Mouse (Mus musculus) kidney, postnatal 4 days (tissue): Measurements from ENCODE around the gene Gmfg.

ENCODE experiments used
- DNase-seq, 2 experiments: peaks; one replicate each; pipeline ENCODE4 v3.0.0; 2021; ENCODE audit warnings: mixed read lengths in 2 of 2

The Gmfg gene

GRCm38 (mm10) chr7:28436932-28437570 is at the start of gene Gmfg:
TSS of gene Gmfg (plus strand) at chr7:28437447.
- DNase-seq: peak; percentile 88 to 92

DNA sequence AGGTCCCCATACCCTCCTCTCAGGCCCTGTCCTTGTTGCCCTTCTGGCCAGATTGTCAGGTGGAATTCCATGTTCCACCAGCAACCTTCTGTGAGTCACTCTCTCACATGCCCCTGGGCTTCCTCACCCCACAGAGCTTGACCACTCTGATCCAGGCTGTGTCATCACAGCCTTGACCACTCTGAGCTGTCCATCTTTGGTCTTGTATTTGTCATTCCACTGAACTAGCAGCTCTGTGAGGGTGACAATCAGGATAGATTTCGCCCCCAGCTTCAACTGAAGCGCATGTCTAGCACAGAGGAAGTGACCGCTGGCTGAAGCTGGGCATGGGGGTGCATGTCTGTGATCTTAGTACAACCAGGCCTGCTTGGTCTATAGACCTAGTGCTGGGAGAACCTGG is 46.9 kb upstream of the Gmfg start:
- DNase-seq: no peak

DNA sequence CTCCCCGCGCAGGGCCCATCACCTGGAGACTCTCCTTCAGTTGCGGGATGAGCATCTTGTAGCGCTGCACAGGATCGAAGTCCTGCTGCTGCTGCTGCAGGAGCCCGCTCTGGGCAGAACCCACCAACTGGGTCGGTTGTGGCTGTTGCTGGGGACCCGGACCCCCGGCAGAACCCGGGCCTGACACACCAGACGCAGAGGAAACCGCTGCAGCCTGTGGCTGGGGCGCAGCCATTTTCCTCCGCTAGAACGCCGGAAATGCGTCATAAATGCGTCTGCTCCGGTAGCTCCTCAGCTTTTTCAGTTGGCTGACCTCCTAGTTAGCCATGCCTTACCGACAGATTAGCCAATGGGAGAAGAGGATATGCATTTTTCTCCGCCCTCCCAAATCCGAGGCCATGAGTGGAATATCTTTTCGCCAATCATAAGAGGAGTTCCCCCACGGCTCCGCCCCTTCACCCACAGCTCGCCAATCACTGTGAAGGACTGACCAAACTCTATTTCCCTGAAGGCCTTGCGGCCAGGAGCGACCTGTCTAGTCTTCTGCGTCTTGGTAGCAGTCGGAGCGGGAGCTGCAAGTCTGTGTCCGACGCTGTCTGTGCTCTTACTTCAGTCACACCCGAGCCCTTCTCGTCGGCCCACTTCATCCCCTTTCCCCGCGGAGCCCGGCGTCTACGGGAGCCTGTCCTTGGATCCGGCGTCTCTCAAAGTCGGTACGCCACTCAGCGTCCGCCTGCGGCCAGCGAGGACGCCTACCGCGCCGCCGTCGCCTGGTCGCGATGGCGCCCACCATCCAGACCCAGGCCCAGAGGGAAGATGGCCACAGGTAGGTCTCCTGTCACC is 44.6 kb upstream of the Gmfg start, which contains the start of the genes Med29 and Paf1:
TSS of gene Med29 (minus strand) at position 280 of the 843 bp plus-strand sequence.
TSS of gene Paf1 (plus strand) at position 523 of the 843 bp plus-strand sequence.
- DNase-seq: peak; percentile 94 to 97

DNA sequence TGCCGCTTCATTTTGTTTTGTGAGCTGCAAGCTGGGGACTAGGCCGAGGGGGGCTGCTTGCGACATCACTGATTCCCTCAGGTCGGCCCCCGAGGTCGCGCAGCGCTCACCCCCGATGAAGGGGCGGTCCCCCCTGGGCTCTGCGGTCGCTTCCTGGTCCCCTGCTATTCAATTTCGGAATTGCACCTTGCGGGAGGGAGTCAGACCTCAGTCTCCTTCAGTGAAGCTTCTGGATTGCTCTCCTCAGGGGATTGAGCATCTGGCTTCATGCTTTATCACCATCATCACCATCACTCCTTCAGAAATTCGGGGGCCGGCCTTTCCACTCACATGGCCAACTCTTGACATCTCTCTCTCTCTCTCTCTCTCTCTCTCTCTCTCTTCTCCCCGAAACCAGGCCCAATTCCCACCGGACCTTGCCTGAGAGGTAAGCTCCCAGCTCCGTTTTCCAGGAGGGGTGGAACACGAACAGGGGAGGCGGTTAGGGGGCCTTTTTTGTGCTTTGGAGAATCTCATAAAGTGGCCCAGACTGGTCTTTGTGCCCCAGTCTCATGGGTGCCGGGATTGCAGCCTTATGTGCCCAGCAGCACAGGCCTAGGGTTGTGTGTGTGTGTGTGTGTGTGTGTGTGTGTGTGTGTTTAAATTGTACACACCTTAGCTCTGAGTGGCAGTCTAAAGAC is 43.8 kb upstream of the Gmfg start:
- DNase-seq: no peak

- no peak for DNase-seq
Observed at GRCm38 (mm10) chr7:28395425-28395824, 41.8 kb upstream of the Gmfg start.

DNA sequence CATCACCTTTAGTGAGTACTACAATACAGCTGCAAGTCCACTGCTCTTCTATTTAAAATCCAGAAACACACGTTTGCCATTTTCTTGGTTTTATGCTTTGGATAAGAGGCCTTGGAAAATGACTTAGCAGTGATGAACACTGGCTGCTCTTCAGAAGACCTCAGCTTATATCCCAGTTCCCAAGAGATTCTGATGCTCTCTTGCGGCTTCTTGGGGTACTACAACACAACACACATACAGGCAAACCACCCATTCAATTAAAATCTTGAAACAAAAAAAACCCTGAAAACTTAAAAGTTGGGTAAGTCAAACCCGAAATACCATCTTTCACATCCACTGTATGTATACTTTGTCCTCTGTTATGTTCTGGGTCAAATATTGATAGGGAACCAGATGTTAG is 39.2 kb upstream of the Gmfg start:
- DNase-seq: peak; percentile 49 to 60

GRCm38 (mm10) chr7:28398696-28399340 is 38.4 kb upstream of the Gmfg start:
- DNase-seq: no peak

DNA sequence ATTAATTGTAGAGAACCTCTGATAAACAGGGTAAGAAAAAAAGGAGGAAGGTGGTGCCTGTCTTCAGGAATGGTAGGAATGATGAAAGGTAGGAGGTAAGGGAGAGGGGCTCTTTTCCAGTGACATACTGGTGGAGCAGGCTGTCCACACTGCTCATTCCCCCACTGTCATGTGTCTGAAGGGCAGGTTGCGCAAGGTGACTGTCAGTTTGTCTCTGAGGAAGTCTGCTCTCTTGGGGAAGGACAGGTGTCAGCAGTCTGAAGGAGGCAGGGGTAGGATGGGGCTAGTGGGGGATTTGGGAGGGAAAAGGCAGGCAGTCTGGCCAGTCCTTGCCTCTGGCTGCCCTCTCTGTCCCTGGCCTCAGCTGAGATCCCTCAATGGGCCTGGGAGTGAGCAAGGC is 36.2 kb upstream of the Gmfg start:
- DNase-seq: no peak

- DNase-seq: no peak
Observed at GRCm38 (mm10) chr7:28401942-28402341, 35.3 kb upstream of the Gmfg start.

DNA sequence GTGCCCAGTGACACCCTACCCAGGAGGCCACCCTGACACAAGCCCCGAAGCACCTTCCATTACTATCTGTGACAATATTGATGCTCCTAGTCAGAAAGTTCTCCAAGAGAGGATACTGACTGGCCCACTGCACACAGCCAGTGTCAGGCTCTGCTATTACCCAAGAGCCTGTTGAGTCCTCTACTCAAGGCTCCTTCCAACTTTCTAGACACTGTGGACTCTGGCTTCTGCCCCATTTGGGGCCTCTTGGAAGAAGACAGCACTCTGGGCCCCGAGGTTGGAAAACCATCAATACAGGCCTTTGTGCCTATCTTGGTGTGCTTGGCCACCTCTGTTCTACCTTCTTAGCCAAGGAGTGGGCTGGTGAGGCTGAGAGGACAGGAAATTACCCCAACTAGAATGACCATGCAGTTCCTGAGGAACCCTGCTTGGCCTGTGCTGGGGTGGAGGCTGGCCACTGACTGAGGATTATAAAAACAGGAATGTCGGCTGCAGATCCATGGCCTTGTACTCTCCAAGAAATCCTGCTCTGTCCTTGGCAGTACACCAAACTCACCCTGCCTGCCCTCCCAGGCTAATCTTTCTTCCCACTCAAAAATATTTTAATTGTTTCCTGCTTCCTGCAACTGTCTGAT is 26.3 kb upstream of the Gmfg start:
- peak; percentile 60 to 74 for DNase-seq

DNA sequence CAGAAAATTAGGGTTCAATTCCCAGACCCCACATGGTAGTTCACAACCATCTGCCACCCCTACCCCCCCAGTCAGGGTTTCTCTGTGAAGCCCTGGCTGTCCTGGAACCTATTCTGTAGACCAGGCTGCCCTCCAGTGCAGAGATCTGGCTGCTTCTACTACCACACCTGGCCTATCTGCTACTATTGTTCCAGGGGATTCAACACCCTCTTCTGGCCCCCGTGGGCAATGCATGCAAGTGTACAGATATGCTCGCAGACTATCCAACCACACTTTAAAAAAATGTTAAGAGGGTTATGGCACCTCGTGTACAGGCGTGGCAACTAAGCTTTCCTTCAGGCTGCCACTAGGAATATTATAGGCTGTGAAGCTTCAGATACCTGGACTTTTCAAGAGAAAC is 24.4 kb upstream of the Gmfg start:
- no peak for DNase-seq

DNA sequence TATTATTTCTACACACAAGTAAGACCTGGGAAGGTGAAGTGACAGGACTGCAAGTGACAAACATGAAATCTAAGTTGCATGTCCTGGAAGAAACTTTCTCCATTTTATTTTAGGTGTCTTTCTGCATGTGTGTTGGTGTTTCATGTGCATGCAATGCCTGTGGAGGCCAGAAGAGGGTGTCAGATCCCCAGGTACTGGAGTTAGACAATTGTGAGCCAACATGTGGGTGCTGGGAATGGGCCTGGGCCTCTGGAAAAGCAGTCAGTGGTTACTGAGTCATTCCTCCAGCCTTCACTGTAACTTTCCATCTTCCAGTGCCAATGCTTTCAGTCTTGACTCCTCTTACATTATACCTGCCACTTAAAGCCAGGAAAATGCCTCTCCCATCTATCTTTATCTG is 19.9 kb upstream of the Gmfg start:
- no peak for DNase-seq

- peak; percentile 50 to 66 for DNase-seq
Observed at GRCm38 (mm10) chr7:28418096-28418670, 19.1 kb upstream of the Gmfg start.

- DNase-seq: no peak
Observed at GRCm38 (mm10) chr7:28419416-28419815, 17.8 kb upstream of the Gmfg start.

- no peak for DNase-seq
Observed at GRCm38 (mm10) chr7:28423018-28423417, 14.2 kb upstream of the Gmfg start.

GRCm38 (mm10) chr7:28427738-28428137 is 9.5 kb upstream of the Gmfg start:
- DNase-seq: no peak

DNA sequence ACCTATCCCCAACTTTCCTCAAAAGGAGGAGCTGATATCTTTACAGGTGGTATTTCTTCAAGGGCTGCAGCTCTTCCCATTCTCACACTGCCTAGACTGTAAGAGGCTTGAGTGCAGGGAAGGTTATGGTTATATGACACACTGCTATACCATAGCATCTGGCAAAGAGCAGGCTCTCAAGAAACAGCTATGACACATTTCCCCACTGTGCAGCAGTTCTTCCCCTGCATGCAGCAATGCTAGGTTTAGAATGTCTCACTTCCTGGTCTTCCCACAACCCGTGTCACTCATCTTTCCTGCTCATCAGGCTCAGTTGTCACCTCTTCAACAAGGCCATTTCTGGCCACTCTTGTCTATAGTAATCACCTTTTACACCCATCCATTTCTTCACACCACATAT is 6.7 kb upstream of the Gmfg start:
- no peak for DNase-seq

- no peak for DNase-seq
Observed at GRCm38 (mm10) chr7:28432252-28432651, 5.0 kb upstream of the Gmfg start.

DNA sequence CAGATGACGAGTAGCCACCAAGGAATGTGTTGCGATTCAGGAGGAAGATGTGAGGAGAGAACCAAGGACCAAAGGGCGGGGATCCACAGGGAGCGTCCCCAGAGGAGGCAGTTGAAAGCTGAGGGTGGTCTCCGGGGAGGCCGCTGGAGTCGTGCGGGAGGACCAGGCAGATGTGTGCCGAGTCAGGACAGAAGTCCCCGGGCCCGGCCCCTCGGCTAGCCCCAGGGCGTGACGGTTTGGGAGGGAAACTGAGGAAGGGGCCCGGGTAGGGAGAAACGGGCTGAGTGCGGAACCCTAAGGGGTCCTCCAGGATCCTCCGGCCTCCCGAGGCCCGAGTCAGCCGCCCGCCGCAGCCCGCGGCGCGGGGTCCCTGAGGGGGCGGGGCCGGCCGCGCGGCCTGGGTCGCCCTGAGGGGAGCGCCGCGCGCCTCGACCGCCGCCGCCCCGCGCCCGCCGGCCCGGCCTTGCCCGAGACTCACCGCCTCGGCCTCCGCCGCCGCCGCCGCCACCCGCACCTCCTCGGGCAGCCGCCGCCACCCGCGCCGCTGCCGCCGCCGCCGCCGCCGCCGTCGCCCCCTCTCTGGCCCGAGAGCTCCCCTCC is 1.5 kb upstream of the Gmfg start:
- peak; percentile 30 to 33 for DNase-seq

- peak; percentile 100 for DNase-seq
Observed at GRCm38 (mm10) chr7:28436271-28436904, 859 bp upstream of the Gmfg start.

DNA sequence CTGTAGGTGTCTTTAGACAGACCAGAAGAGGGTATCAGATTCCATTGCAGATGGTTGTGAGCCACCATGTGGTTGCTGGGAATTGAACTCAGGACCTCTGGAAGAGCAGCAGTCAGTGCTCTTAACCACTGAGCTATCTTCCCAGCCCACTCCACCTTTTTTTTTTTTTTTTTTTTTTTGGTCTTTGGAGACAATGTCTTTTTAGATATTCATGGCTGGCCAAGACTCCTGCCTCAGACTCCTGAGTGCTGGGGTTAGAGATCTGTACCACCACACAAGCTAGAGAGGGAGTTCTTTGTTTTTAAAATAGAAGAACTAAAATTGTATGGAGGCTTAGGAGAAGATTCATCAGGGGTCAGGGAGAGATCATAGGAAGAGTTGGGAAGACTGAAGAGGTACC is 717 bp downstream of the Gmfg start:
- DNase-seq: no peak
